Mouse (Mus musculus) right cerebral cortex, postnatal 4 days (tissue): ENCODE results near the gene Ferd3l.
A peak's percentile ranks its signal among the peaks of the same experiment; 100 is the strongest.

Experiments
- DNase-seq: peaks from one replicate; pipeline ENCODE4 v3.0.0-alpha.2; 2022

Gene Ferd3l

GRCm38 (mm10) chr12:33928331-33929192, at the start of gene Ferd3l:
Gene Ferd3l, plus strand, starts transcription at chr12:33928425.
- DNase-seq = peak; percentile 6

GRCm38 (mm10) chr12:33893956-33894355, 34.3 kb upstream of the Ferd3l start:
- DNase-seq = peak; percentile 2

- DNase-seq = no peak
Observed at GRCm38 (mm10) chr12:33894621-33895020, 33.6 kb upstream of the Ferd3l start.

- no peak for DNase-seq
Observed at GRCm38 (mm10) chr12:33926751-33927150, 1.5 kb upstream of the Ferd3l start.

GRCm38 (mm10) chr12:33927334-33928098, 709 bp upstream of the Ferd3l start:
- no peak for DNase-seq

GRCm38 (mm10) chr12:33952843-33953242, 24.6 kb downstream of the Ferd3l start:
- no peak for DNase-seq

GRCm38 (mm10) chr12:33954931-33955565, 26.8 kb downstream of the Ferd3l start:
- DNase-seq = no peak

GRCm38 (mm10) chr12:33955606-33956295, 27.5 kb downstream of the Ferd3l start:
- DNase-seq = peak; percentile 11

GRCm38 (mm10) chr12:33956576-33957399, 28.6 kb downstream of the Ferd3l start:
- peak; percentile 8 for DNase-seq

- DNase-seq = peak; percentile 35
Observed at GRCm38 (mm10) chr12:33957400-33958240, 29.4 kb downstream of the Ferd3l start, which contains the start of gene Twist1. Gene Twist1, plus strand, starts transcription at chr12:33957671.

GRCm38 (mm10) chr12:33958241-33959194, 30.3 kb downstream of the Ferd3l start:
- peak; percentile 19 for DNase-seq

- DNase-seq = no peak
Observed at GRCm38 (mm10) chr12:33959206-33959605, 31.0 kb downstream of the Ferd3l start.

- no peak for DNase-seq
Observed at GRCm38 (mm10) chr12:33959846-33960245, 31.6 kb downstream of the Ferd3l start.

- no peak for DNase-seq
Observed at GRCm38 (mm10) chr12:33961013-33961412, 32.8 kb downstream of the Ferd3l start.

- DNase-seq = no peak
Observed at GRCm38 (mm10) chr12:33962118-33962772, 34.0 kb downstream of the Ferd3l start.

GRCm38 (mm10) chr12:33962773-33963130, 34.5 kb downstream of the Ferd3l start:
- no peak for DNase-seq

GRCm38 (mm10) chr12:33963671-33964369, 35.6 kb downstream of the Ferd3l start:
- no peak for DNase-seq

GRCm38 (mm10) chr12:33964427-33964826, 36.2 kb downstream of the Ferd3l start:
- DNase-seq = no peak
